Mouse (Mus musculus): ENCODE measurements around the gene Insr.

DNA sequence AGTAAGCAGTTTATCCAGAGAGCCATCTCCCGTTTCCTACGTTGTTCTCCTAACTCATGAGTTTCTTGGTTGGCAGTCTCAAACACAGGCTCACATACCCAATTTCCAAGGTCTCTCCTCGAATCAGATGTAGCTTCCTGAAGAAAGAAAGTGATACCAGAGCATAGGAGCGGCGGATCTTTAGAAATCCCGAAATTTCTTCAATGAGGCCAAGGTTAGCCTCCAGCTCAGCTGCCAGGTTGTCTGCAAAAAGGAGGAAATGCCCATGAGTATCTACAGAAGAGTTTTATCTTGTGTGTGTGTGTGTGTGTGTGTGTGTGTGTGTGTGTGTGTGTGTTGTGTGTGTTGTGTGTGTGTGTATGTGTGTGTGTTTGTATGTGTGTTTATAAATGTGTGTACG lies 76.6 kb downstream of the Insr start:
- no peak for TF ChIP-seq CTCF (IDR thresholded peaks at IDR 0.05; ENCODE audit: borderline replicate concordance, extremely low read depth, insufficient read depth, insufficient read length)
- no peak for TF ChIP-seq POLR2A (IDR thresholded peaks at IDR 0.05; ENCODE audit: borderline replicate concordance, extremely low read depth, insufficient read depth, insufficient read length, poor library complexity, severe bottlenecking)

All from brain, embryonic 14.5 days (tissue).